Mouse (Mus musculus) Patski (cell line): ENCODE results near the gene Zfp292. TPM values are rescaled to one million over a fixed set of nuclear protein-coding genes. Genes with fewer than 3 reads are reported as not detected.

Experiments
- ATAC-seq: fragments of 100-300 bp; one replicate; pipeline ENCODE4 v1.8.0; 2021
- CTCF ChIA-PET: fragments of 350-600 bp; sonication (Branson Sonifier 250); formaldehyde crosslinking; loops from one replicate; lab custom pipeline; 2022; ENCODE audit warnings: inconsistent platforms; lab: Charles Lee
- POLR2A ChIA-PET: fragments of 350-600 bp; sonication (Branson Sonifier 250); formaldehyde crosslinking; loops from one replicate; lab custom pipeline; 2022; ENCODE audit warnings: antibody characterized with exemption, inconsistent platforms; lab: Charles Lee
- DNase-seq: peaks from one replicate; pipeline ENCODE4 v3.0.0-alpha.2; 2011; ENCODE audit warnings: low read depth, low spot score
- H3K27me3 ChIP-seq: fragments of 371-371 bp; one replicate; pipeline ENCODE4 v1.5.1; 2021
- CTCF ChIP-seq: fragments of 100-300 bp; IDR thresholded peaks from one replicate; pipeline ENCODE4 v1.5.1; 2021
- in situ Hi-C: fragments of 300-500 bp; cut with MboI; formaldehyde crosslinking; loops from 3 replicates; pipeline ENCODE4 v1.11.1; 2018; ENCODE audit warnings: low pct_unique_long_range_greater_than_20kb, mixed read lengths
- polyA plus RNA-seq: library from polyadenylated mRNA; unstranded; gene quantifications from one replicate; pipeline ENCODE4 v1.2.3, GENCODE M21; 2021

Zfp292 gene
- polyA plus RNA-seq, 1 experiment from 2014 or later = 10.7 TPM

DNA sequence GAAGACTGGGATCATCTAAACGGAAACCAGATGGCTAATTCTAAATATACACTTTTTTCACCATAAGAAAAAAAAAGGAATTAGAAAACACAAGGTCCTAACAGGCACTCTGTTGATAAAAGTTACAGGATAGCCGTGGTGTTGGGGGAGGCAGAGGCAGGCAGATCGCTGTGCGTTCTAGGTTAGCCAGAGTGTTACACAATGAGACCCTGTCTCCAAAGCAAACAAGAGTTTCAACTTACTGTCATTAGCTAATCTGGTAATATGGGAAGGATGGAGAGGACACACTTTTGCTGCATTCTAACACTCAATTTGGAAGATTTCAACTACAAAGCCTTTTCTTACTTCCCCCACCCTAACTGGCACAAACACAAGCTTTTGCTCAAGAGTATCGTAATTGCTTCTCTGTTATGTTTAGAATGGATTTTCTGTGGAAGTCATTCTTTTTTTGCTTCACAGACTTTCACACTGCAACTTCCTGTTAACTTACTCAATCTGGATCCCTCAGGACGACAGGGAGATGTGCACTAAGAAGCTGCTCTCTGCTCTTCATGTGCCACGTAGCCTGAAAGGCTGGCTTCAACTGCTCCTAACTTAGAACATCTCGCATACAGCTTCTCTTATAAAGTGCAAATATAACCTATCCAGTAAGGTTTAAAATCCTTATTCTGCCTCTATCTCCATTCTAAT, 85.3 kb downstream of the Zfp292 start:
- ChIA-PET POLR2A (no interaction called here), CTCF (interaction anchor here (1.2 kb wide), 1 partner anchor 15 kb away, joined by 3 read pairs; no protein-coding TSS in a partner anchor)
- H3K27me3 ChIP-seq = no peaks in the 10 kb centered on the region
- no peak for TF ChIP-seq CTCF
- in situ Hi-C loops = no loop called here
- DNase-seq (no peak), ATAC-seq (no peak)

DNA sequence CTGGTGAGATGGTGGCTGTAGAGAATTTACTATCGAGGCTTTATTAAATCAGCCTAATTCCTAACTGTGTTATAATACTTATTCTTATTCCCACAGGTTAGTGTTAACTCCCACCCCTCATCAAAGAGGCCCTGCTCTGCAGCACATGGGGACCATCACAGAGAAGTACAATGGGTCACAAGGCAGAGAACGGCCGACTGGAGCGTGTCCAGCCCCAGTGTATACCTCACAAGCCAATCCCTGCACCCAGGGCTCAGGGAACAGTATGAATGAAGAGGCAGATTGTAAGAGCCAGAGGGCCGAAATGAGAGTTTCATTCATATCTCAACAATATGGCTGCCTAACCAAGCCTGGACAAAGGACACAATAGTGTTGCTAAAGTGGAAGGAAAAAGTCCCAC, 86.5 kb downstream of the Zfp292 start:
- ChIA-PET POLR2A (no interaction called here), CTCF (no interaction called here)
- in situ Hi-C loops = no loop called here
- DNase-seq (no peak), ATAC-seq (no peak)
- no peaks in the 10 kb centered on the region for H3K27me3 ChIP-seq
- no peak for TF ChIP-seq CTCF

GRCm38 (mm10) chr4:34786476-34786875, 96.3 kb downstream of the Zfp292 start:
- ChIA-PET POLR2A (no interaction called here), CTCF (no interaction called here)
- ATAC-seq = no peak
- no peaks in the 10 kb centered on the region for H3K27me3 ChIP-seq
- in situ Hi-C loops = no loop called here
- no peak for TF ChIP-seq CTCF
- DNase-seq = no peak

GRCm38 (mm10) chr4:34785646-34786045, 97.1 kb downstream of the Zfp292 start:
- in situ Hi-C loops = no loop called here
- no peak for TF ChIP-seq CTCF
- CTCF ChIA-PET = interaction anchor here (1.1 to 1.7 kb wide), 3 partner anchors 10 to 137 kb away, joined by 3 to 5 read pairs (median 4); no protein-coding TSS in a partner anchor
- POLR2A ChIA-PET = no interaction called here
- ATAC-seq (no peak), DNase-seq (no peak)
- H3K27me3 ChIP-seq = no peaks in the 10 kb centered on the region

DNA sequence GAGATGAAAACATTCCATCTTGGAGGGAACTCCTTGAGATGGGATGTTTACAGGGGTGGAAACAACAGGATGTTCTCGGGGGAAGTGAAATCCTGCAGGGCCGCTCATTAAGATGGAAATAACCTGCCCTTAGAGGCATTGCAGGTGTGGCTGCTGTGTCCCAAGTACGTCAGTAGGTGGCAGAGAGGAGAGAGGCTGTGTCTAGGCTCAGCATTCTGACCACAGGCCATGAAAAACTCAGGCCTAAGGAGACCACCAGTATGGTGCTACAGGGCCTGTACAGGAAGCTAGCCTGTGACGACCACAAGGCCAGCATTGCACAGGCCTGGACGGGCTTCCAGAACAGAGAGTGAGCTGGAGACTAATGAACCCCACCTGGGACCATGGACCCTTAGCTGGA, 97.9 kb downstream of the Zfp292 start:
- DNase-seq (no peak), ATAC-seq (no peak)
- ChIA-PET CTCF (interaction anchor here (1.1 to 1.7 kb wide), 3 partner anchors 11 to 138 kb away, joined by 3 to 5 read pairs (median 4); no protein-coding TSS in a partner anchor), POLR2A (no interaction called here)
- peak; percentile 30 for TF ChIP-seq CTCF
- in situ Hi-C loops = no loop called here
- H3K27me3 ChIP-seq = no peaks in the 10 kb centered on the region

DNA sequence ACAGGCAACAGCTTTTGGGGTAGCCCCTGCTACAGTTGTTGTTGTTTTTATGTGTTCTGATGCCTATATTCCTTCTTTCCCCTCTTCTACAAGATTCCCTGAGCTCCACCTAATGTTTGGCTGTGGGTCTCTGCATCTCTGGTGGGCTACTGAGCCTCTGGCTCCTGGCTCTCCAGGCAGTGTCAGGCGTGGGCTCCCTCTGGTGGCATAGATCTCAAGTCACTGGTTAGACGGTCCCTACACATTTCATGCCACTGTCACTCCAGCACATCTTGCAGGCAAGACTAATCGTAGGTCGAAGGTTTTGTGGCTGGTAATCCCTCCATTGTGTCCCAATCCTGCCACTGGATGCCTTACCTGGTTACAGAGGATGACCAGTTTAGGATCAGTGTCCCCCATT, 100.0 kb downstream of the Zfp292 start:
- no peak for ATAC-seq
- TF ChIP-seq CTCF = peak; percentile 53
- no peaks in the 10 kb centered on the region for H3K27me3 ChIP-seq
- POLR2A ChIA-PET = no interaction called here
- no peak for DNase-seq
- CTCF ChIA-PET = interaction anchor here (1.0 kb wide), 1 partner anchor 15 kb away, joined by 3 read pairs; no protein-coding TSS in a partner anchor
- in situ Hi-C loops = no loop called here

DNA sequence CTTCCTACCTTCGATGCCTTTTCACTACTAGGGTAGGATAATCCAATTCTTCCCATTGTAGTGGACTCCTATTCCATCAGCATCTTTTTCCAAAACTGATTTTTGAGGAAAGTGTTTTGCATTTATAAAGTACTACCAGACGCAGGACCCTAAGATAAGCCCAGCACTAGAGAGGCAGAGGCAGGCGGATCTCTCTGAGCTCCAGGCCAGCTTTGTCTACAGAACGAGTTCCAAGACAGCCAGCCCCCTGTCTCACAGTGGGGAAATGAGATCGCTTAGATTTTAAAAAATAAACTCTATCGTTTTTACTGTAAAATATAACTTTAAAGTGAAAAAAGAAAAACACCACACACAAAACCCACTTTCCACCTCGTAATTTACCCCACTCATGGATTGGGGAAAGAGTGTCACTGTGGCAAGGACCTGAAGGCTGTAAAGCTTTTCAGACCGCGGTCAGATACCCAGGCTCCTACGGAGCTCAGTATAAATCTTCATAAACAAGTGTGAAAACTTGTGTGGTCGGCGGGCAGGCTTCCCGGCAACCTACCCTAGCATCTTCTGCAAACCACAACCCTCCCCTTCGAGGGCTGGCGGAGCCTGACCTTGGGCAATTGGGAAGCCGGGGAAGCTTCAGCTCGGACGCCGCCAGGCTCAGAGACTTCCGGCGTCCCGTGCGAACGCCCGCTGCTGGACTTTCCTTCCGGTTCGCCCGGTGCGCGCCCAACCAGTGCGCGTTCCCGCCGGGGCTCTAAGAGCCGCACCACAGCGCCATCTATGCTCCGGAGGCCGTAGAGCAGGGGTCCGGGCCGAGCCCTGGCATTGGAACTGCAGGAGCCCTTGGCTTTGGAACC, 104.9 kb downstream of the Zfp292 start, which contains the start of gene Smim8:
Smim8 (minus strand) TSS at position 747 of the 851 bp plus-strand sequence.
- peak; percentile 95 for TF ChIP-seq CTCF
- ChIA-PET CTCF (interaction anchor here (1.0 to 1.5 kb wide), 4 partner anchors 8 to 149 kb away, joined by 3 to 6 read pairs (median 4); no protein-coding TSS in a partner anchor), POLR2A (interaction anchor here (0.6 kb wide), 1 partner anchor 92 kb away, joined by 3 read pairs; no protein-coding TSS in a partner anchor)
- peak; percentile 99 for ATAC-seq
- no peaks in the 10 kb centered on the region for H3K27me3 ChIP-seq
- in situ Hi-C loops = no loop called here
- peak; percentile 53 for DNase-seq

DNA sequence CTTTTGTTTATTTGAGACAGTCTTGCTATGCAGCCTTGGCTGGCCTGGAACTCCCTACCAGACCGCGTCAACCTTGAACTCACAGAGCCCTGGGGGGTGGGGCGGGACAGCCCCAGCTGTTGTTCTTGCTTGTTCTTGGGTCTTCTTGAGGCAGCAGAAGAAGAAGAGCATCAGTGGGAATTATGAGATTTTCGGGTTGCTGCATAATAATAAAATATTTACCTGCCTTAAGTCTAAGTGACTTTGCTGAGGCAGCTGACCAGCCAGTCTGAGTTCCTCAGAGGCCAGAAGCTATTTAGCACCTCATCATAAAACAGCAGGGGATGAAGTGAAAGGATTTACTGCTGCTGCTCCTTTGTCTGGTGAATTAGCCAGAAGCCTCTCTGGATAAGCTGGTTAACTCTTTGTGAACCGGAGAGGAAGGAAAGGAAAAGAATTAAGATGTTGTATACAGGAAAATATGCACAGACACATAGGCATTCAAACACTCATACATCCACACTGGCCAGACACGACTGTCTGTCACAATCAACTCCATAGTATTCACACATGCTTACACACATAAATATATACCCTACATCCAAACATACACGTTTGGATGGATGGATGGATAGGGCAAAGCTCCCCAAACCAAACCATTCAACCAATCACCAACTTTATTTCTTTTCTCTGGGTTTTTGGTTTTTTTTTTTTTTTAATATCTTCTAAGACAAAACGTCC, 110.9 kb downstream of the Zfp292 start:
- H3K27me3 ChIP-seq = no peaks in the 10 kb centered on the region
- no peak for ATAC-seq
- DNase-seq = no peak
- CTCF ChIA-PET = no interaction called here
- in situ Hi-C loops = no loop called here
- TF ChIP-seq CTCF = no peak
- POLR2A ChIA-PET = no interaction called here

DNA sequence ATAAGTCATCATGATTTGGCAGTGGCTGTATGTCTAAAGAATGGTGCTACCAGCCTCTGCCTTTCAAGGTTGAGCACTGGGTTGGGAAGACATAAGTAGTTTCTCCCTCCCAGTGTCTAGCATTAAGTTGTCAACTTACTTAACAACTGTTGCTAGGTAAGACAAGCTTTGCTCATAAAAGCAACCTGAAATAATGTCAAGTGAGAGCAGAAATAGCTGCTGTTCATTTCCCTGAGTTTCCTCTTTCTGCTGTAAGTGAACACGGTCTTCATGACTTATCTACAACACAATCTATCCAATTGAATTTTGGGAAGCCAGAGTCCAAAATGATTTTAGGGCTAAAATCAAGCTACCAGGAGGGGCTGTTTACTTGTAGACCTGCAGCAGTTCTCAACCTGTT, 126.6 kb downstream of the Zfp292 start, which contains the start of gene Gm136:
Gm136 (minus strand) TSS at position 101 of the 400 bp plus-strand sequence.
- ATAC-seq (no peak), DNase-seq (no peak)
- CTCF ChIA-PET = no interaction called here
- POLR2A ChIA-PET = no interaction called here
- in situ Hi-C loops = no loop called here
- peaks cover 23% of the 10 kb centered on the region for H3K27me3 ChIP-seq
- TF ChIP-seq CTCF = no peak

Other genes starting within 250 kb of the Zfp292 start
- 20.6 TPM for gene Slc35a1, start 195.5 kb downstream of the Zfp292 start, polyA plus RNA-seq
- gene Cfap206, start 152.8 kb downstream of the Zfp292 start, polyA plus RNA-seq = 0.12 TPM
- gene Gm136, start 126.7 kb downstream of the Zfp292 start, polyA plus RNA-seq = not detected
- 18.7 TPM for gene Smim8, start 104.5 kb downstream of the Zfp292 start, polyA plus RNA-seq
- not detected for gene Cga, start 10.8 kb upstream of the Zfp292 start, polyA plus RNA-seq